Comparison of ENCODE assay signal across 20 mouse cellular contexts in the genomic region with DNA sequence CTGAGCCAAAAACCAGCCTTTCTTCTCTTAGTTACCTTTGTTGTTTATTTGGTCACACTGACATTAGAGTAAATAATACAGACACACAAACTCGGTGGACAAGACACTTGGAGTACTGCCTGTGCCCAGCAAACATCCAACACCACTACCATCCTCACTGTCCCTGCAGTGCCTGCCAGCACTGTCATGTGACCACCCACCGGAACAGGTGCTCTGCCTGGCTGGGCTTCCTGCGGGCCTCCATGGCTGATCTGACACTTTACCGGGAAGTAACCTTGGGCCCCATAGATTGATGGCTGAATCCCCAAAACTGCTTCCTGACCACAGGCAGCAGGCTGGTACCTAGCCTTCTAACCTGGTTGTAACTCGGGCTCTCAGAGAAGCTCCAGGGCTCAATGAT.
"Had no signal": no experiment of that assay in that cellular context is flagged by ENCODE, and none has a peak within 500 bp of the region (broad histone marks: within the 10 kb centered on the region; RNA-seq: fewer than 3 reads in every experiment).

No protein-coding gene starts in this region.

- H3K27ac ChIP-seq: limb, embryonic 13.5 days; liver, embryonic 14.5 days; stomach, postnatal 0 days had no signal

- DNase-seq: kidney, adult 18-20 months; kidney, adult 9 months; kidney, postnatal 14 days; kidney, postnatal 4 days; left cerebral cortex, postnatal 4 days; liver, postnatal 0 days; lung, embryonic 14.5 days; lung, postnatal 4 days; midbrain, embryonic 14.5 days; right cerebral cortex, adult 18-20 months; right cerebral cortex, postnatal 14 days; right cerebral cortex, postnatal 4 days; thymus, adult 18-20 months; thymus, postnatal 36 days had no signal

- H3K27me3 ChIP-seq: limb, embryonic 13.5 days had no signal

- H3K4me1 ChIP-seq: limb, embryonic 13.5 days had no signal

- ATAC-seq: liver, postnatal 0 days; lung, postnatal 0 days had no signal

- H3K9ac ChIP-seq: limb, embryonic 13.5 days; liver, embryonic 14.5 days; liver, postnatal 0 days; lung, embryonic 14.5 days had no signal

- H3K4me2 ChIP-seq: limb, embryonic 13.5 days; liver, embryonic 11.5 days; lung, embryonic 14.5 days; midbrain, embryonic 11.5 days had no signal

- H3K9me3 ChIP-seq: limb, embryonic 13.5 days had no signal

- H3K36me3 ChIP-seq: limb, embryonic 13.5 days had no signal

- H3K4me3 ChIP-seq: limb, embryonic 13.5 days had no signal
